Mouse (Mus musculus) adrenal gland, adult 18-20 months (tissue): ENCODE measurements around the gene Casc4. TPM values are rescaled to one million over a fixed set of nuclear protein-coding genes. Genes with fewer than 3 reads are reported as not detected.
A peak's percentile ranks its signal among the peaks of the same experiment; 100 is the strongest.
"Not testable (repeated sequence)": the region's sequence is repeated elsewhere in the genome, so short reads cannot be mapped to it uniquely, and the experiment has no call there.

ENCODE experiments used
- DNase-seq, 2 experiments: peaks; one replicate each; pipeline ENCODE4 v3.0.0; 2021 to 2022; ENCODE audit warnings: low spot score in 2 of 2
- total RNA-seq, 2 experiments: library from RNA; stranded (reverse); gene quantifications; 1 replicate in 1 of 2; 2 replicates in 1 of 2; pipeline ENCODE4 v1.2.3; 2021

The Casc4 gene
- total RNA-seq, 2 experiments from 2014 or later = 35.8 to 49.0 TPM

- DNase-seq = no peak
Measured at GRCm38 (mm10) chr2:121909975-121910374, 43.2 kb downstream of the Casc4 start.

- DNase-seq = no peak
Measured at GRCm38 (mm10) chr2:121916047-121916970, 49.5 kb downstream of the Casc4 start.

- DNase-seq = not testable (repeated sequence)
Measured at GRCm38 (mm10) chr2:121937624-121938023, 70.9 kb downstream of the Casc4 start.

- DNase-seq = no peak
Measured at GRCm38 (mm10) chr2:121943364-121943763, 76.6 kb downstream of the Casc4 start.

GRCm38 (mm10) chr2:121954971-121955656 lies 88.3 kb downstream of the Casc4 start:
- DNase-seq = no peak

GRCm38 (mm10) chr2:121955765-121956223 lies 89.0 kb downstream of the Casc4 start, which contains the start of the genes Ctdspl2 and Mageb3:
Gene Ctdspl2 (plus strand): TSS chr2:121956001.
Gene Mageb3 (minus strand): TSS chr2:121956092.
- DNase-seq = peak; percentile 96 to 97

- peak; percentile 96 for DNase-seq
Measured at GRCm38 (mm10) chr2:121956224-121957018, 89.7 kb downstream of the Casc4 start.

GRCm38 (mm10) chr2:121957216-121957792 lies 90.5 kb downstream of the Casc4 start:
- no peak for DNase-seq

Other genes starting within 250 kb of the Casc4 start
- gene Frmd5, start 59.9 kb upstream of the Casc4 start, total RNA-seq = 100 to 1,000 TPM in 1 of 2 experiments, 10 to 100 TPM in 1; 44.7 to 195 TPM
- gene Ctdspl2, start 89.0 kb downstream of the Casc4 start, total RNA-seq = 10 to 100 TPM; 19.8 to 25.4 TPM
- gene Mageb3, start 89.1 kb downstream of the Casc4 start, total RNA-seq = not detected
- 10 to 100 TPM; 16.9 to 18.7 TPM for gene Eif3j1, start 161.6 kb downstream of the Casc4 start, total RNA-seq